Mouse (Mus musculus) adrenal gland, adult 18-20 months (tissue): Measurements from ENCODE around the gene Dynlt3. TPM values are rescaled to one million over a fixed set of nuclear protein-coding genes. Genes with fewer than 3 reads are reported as not detected.
"Not testable (repeated sequence)": the region's sequence is repeated elsewhere in the genome, so short reads cannot be mapped to it uniquely, and the experiment has no call there.

ENCODE experiments used
- DNase-seq, 2 experiments: peaks; one replicate each; pipeline ENCODE4 v3.0.0; 2021 to 2022; ENCODE audit warnings: low spot score in 2 of 2
- long read RNA-seq, 2 experiments: library from polyadenylated mRNA; stranded (forward); transcript quantifications; one replicate each; pipeline ENCODE4 v2.0.0; 2021
- total RNA-seq, 2 experiments: library from RNA; stranded (reverse); gene quantifications; 1 replicate in 1 of 2; 2 replicates in 1 of 2; pipeline ENCODE4 v1.2.3; 2021

The Dynlt3 gene
- 100 to 1,000 TPM; 139 to 186 TPM for total RNA-seq
- long read RNA-seq, experiment 1, transcript Dynlt3-201 (5 exons, 2,176 nt): major isoform, 53 of 58 reads
- long read RNA-seq, experiment 1, partial matches to known transcripts: 2 of 58 reads
- long read RNA-seq, experiment 1, other reads (novel, unspliced or antisense): 3 of 58 reads
- long read RNA-seq, experiment 2, transcript Dynlt3-201 (5 exons, 2,176 nt): major isoform, 196 of 208 reads
- long read RNA-seq, experiment 2, partial matches to known transcripts: 3 of 208 reads
- long read RNA-seq, experiment 2, other reads (novel, unspliced or antisense): 8 of 208 reads

DNA sequence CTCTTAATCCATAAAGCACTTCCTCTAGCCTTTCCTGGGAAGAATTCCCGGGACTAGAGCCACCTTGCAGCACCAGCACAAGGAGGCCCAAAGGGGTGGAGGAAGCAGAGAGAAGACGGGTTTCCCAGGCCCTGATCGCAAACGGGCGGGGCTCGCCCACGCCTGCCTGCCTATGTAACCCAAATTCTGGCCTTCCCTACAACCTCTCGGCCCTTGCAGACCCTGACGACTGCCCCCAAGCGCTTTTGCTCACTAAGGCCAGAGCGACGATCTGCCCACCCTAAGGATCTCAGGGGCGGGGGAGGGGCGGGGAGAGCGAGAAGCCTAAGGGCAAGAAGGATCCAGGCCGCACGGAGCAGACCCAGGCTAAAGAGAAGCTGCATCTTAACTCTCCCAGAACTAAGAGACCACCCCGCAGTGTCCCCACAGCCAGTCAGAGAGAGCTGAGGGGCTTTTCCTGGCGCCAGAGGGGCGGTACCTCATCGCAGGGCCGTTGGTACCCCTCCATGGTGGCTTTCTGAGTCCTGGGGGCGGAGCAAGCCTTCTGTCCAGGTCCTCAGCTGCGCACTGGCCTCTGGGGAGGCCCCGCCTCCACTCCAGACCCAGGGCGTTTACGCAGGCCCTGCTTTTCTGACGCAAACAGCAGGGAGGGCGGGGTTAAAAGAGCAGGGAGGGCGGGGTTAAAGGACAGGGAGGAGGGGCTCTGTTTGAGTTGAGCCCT lies at the start of gene Dynlt3:
TSS of gene Dynlt3 (minus strand) at position 613 of the 721 bp plus-strand sequence.
- DNase-seq: peak; percentile 57 to 60

DNA sequence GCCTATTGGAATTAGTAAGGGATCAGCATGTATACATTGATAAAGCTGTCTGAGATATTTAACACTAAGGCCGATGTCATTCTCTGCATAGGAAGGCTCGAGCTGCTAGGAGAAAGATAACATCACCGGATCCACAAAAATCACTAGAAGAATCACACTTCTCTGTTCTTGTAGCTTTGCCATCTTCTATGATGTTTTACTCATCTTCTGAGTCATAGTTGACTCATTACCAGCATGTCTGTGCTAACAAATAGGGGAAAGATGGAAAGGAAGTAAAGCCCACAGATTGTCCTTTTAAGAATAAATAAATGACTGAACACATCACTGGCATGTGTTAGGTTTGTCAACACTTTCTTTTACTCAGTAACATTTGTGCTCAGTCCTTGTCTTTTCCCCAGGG lies 37.0 kb upstream of the Dynlt3 start:
- DNase-seq: no peak

DNA sequence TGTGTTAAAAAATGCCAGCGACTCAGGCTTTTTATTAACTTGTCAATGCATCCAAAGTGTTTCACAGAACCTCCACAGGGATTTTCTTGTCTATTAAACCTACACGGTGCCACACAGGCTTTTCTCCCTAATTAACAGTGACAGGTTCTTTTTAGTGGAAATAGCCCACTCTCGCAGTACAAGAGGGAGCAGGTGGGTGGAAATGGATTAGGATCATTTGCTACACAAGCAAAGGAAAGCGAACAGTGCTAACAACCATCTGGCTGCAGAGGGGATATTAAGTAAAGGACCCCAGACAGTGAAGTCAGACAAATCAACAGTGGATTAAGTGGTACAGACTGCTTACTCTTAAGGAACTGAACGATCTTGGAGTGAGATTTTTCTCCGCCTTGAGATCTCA lies 33.2 kb upstream of the Dynlt3 start:
- DNase-seq: no peak

DNA sequence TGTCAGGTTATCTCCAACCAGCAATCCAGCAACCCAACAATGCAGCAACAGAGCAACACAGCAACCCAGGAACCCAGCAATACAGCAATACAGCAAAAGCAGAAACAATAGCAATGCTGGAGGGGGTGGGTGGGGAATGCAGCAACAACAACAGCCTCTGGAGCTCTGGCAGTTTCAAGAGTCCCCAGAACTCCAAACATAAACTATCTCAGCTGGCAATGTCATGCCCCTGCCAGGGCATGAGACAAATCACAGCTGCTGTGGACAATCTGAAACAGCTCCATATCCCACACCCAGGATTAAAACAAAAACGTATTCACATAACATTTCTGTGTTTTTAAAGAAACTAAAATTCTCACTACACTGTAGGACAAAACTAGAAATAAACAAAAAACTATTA lies 9.2 kb upstream of the Dynlt3 start:
- DNase-seq: no peak

DNA sequence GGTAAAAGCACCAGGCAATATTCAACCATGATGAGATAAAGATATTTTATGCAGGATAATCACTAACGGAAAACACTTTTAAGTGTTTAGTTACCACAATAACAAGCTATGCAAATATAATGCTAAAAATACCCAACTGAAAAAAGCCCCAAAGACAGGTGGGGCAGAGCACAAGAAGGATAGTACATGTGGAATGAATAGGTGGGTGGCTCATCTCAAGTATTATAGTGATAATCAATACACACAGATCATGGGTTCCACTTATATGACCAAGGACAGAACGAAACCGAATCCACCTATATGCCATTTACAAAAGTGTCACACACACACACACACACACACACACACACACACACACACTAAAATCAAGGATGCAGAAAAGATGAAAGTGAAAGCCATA lies 8.6 kb upstream of the Dynlt3 start:
- DNase-seq: no peak

DNA sequence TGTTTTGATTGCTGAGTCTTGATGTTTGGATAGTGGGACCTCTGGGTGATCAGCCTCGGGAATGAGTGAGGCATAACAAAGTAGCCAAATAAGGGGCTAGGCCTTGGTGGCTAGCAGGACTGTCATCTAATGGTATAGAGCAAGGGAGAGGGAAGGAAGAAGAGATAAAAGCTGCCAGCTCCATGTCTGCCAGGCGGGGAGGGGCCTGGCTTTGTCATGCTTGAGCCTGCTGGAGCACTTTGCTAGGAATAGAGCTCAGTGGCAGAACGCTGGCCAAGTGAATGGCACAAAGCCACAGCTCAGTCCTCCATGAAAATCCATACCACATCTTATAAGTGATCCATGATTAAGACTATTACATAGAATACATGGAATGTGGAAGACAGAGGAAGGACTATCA lies 10.0 kb downstream of the Dynlt3 start:
- no peak for DNase-seq

DNA sequence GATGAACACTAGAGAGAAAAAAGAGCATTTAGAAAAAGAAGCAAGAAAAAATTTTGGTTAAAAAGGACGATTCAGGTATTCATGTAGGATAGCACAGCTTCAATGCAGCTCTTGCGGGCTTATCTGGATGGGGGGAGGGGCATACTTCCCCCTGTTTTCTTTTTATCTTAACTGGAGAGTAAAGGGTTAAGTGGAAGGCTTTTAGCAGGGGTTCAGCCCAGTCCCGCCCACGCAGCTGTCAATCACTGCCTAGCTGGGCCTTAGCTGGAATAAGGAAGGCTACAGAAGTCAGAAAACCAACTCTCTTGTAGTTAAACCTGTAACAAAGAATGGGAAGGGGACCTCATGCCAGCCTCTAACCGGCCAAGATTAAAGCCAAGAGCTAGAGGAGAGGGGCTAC lies 22.2 kb downstream of the Dynlt3 start:
- not testable (repeated sequence) for DNase-seq

DNA sequence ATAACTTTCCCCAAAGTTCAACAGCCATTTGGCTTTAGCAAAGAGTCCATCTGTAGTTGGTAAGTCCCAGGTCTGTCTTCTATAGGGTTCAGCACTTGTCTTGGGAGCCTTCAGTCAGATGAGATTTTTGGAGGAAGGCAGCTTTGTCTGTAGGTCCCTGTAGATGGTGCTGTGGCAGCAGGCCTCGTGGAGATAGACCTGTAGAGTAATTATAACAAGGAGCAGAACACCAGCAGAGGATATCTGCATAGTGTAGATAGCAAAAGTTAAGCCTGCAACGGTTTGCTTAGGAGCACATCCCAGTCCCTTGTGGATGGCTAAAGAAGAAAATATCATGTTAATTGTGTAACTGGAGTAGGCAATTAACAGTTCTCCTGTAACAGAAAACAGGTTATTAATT lies 22.7 kb downstream of the Dynlt3 start:
- not testable (repeated sequence) for DNase-seq

Other genes with a start within 250 kb of the Dynlt3 start
- 10 to 100 TPM; 19.4 to 21.8 TPM for gene Cybb, start 175.2 kb downstream of the Dynlt3 start, total RNA-seq
- not detected for gene H2al1o, start 90.6 kb downstream of the Dynlt3 start, total RNA-seq
- gene Hypm, start 183.9 kb upstream of the Dynlt3 start, total RNA-seq: under 1 TPM in 1 of 2 experiments, not detected in 1; 0.58 TPM
- gene H2al3, start 186.7 kb upstream of the Dynlt3 start, total RNA-seq: under 1 TPM in 1 of 2 experiments, not detected in 1; 0.61 TPM
- 1 to 10 TPM; 4.7 to 5.2 TPM for gene Sytl5, start 222.6 kb upstream of the Dynlt3 start, total RNA-seq